Mouse (Mus musculus) spleen, postnatal 0 days (tissue): Measurements from ENCODE around the gene Ankub1. TPM values are rescaled to one million over a fixed set of nuclear protein-coding genes. Genes with fewer than 3 reads are reported as not detected.

ENCODE experiments used
- polyA plus RNA-seq: library from polyadenylated mRNA; unstranded; fragments of >200 nt; fragmentation: Nextera tagmentation; extraction: Ambion mirVana; gene quantifications from 2 replicates; pipeline ENCODE4 v1.2.1, GENCODE M21; 2015

Gene Ankub1
- polyA plus RNA-seq: not detected in 2 replicates

GRCm38 (mm10) chr3:57692719-57693118, at the start of gene Ankub1:
Gene Ankub1 (minus strand): TSS chr3:57692799.

GRCm38 (mm10) chr3:57735511-57736370, 43.1 kb upstream of the Ankub1 start, which contains the start of gene Rnf13:
Gene Rnf13 (plus strand): TSS chr3:57736062.

GRCm38 (mm10) chr3:57651231-57651864, 41.3 kb downstream of the Ankub1 start, which contains the start of gene Commd2:
Gene Commd2 (minus strand): TSS chr3:57651715.

Other genes starting within 250 kb of the Ankub1 start
- gene Wwtr1, start 116.9 kb downstream of the Ankub1 start, polyA plus RNA-seq: 7.6 and 9.2 TPM in 2 replicates
- gene Commd2, start 41.1 kb downstream of the Ankub1 start, polyA plus RNA-seq: 51.4 and 52.2 TPM in 2 replicates
- 40.2 and 59.6 TPM in 2 replicates for gene Rnf13, start 43.3 kb upstream of the Ankub1 start, polyA plus RNA-seq
- gene Pfn2, start 155.3 kb upstream of the Ankub1 start, polyA plus RNA-seq: 9.9 and 12.8 TPM in 2 replicates